Mouse (Mus musculus) urinary bladder, adult 18-20 months (tissue): Measurements from ENCODE around the gene Tmem28.

Experiments used
- DNase-seq, 2 experiments: peaks; one replicate each; pipeline ENCODE4 v3.0.0; 2022; ENCODE audit warnings: low spot score in 2 of 2, mixed read lengths in 2 of 2

The Tmem28 gene

DNA sequence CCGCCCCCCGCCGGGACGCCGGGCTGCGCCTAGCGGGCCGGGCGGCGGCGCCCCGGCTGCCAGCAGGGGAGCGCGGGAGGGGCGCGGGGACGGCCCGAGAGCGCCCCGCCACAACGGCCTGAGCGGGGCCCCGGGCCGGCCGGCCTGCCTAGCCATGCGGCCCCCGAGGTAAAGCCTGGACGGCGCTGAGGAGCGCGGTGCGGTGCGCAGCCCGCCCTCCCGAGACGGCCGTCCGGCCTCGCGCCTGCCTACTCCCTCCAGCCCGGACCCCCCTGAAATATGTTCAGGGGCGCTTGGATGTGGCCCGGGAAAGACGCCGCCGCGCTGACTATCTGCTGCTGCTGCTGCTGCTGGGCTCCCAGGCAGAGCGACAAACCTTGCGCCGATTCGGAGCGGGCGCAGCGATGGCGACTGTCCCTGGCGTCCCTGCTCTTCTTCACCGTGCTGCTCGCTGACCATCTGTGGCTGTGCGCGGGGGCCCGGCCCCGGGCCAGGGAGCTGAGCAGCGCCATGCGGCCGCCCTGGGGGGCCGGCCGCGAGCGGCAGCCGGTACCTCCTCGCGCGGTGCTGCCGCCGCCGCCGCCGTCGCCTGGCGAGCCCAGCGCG is at the start of gene Tmem28:
Gene Tmem28, plus strand, starts transcription at position 232 of the 606 bp plus-strand sequence.
- DNase-seq: peak in 1 of 2 experiments; percentile 0

GRCm38 (mm10) chrX:99780308-99780707 is 40.5 kb upstream of the Tmem28 start:
- no peak for DNase-seq

DNA sequence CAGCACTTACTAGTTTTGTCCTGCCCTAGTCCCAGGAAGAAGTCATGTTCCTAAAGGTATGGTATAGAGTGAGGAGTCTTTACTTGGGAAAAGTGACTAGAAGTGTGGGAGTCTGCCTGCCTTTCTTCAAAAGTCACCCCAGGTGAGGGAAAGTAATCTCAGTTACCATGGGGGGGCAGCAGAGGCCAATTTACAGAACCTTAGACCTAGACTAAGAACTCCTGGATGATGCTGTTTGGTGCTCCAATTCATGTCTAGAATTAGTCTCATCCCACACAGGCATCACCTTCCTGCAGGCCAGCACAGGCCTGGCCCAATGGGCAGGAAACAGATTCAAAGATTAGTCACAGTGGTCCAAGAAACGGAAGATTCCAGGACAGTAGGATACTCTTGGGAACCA is 12.4 kb upstream of the Tmem28 start:
- no peak for DNase-seq

DNA sequence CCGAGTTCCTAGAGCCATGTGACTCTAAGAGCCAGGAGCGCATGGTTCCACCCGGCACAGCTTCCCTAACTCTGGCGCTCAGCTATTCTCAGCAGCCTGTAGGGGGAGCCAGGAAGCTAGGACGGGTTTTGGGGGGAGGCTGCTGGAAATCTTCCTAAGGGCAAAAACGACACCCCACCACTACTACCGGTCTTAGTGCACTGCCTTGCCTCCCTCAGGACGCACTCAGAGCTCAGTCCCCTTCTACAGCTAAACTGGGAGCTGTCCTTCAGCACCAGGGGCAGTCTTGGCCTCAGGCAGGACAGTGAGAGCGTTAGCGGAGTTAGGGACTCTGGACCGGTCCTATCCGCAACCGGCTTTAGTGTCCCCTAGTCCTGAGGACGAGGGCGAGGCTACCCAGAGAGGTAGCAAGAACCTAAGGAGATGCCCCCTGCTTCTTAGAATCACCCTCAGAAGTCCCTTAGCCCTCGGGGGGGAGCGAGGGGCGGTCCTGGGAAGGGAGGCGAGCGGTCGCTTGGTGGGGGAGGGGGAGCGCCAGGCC is 1.4 kb upstream of the Tmem28 start:
- DNase-seq: peak; percentile 15 to 16

GRCm38 (mm10) chrX:99819936-99820789 is 658 bp upstream of the Tmem28 start:
- peak in 1 of 2 experiments; percentile 5 for DNase-seq

DNA sequence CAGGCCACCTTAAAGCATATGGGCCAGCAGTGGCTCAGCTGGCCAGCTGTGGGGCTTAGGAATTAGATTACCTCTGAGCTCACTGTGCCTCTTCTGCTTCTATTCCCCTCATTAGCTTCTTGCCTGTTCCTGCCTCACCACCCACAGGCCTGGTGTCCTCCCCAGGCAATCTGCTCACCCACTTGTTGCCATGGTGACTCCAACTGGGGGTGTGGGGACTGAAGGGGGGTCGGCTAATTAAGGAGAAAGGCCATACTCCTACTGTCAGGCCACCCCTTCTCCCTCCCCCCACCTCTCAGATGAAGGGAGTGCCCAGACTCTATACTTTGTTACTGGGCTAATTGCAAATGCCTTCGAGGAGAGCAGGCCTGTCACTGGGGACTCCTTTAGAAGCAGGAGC is 21.3 kb downstream of the Tmem28 start:
- no peak for DNase-seq

DNA sequence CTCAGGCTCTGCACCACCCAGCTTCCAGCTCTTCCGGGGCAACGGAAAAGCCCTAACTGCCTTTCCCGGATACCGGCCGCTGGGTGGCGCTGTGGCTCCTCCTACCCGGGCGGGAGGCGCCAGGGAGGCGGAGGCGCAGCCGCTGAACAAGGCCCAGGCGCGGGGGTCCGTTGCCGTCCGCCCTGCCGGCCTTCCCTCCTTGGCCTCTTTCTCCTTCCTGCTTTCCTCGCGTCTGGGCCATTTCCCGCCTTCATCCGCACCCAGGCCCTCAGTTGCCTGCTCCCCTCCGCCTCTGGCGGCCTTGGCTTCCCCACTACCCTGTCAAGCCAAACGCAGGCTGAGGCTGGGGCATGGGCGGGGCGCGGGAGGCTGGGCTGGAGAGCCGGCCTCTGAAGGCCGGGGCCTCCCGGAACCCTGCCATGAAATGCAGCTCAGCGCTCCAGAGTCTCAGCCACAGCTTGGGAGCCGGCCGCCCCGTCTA is 32.5 kb downstream of the Tmem28 start:
- peak; percentile 61 to 63 for DNase-seq

DNA sequence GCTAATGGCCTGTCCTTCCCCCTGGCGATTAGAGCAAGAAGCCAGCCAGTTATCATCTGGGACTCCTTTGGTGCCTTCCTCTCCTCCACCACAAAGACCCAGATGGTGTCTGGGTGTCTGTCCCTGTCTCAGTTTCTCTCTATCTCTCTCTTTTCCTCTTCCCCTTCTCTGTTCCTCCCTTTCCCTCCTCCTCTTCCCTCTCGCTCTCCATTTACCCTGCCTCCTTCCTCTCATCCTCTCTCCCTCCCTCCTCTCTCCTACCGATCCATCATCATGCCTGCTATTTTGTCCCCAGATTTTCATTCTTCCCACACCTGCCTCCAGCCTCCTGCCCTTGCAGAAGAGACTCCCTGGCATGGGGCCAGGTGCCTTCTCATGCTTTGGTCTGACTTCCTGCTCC is 33.0 kb downstream of the Tmem28 start:
- no peak for DNase-seq

DNA sequence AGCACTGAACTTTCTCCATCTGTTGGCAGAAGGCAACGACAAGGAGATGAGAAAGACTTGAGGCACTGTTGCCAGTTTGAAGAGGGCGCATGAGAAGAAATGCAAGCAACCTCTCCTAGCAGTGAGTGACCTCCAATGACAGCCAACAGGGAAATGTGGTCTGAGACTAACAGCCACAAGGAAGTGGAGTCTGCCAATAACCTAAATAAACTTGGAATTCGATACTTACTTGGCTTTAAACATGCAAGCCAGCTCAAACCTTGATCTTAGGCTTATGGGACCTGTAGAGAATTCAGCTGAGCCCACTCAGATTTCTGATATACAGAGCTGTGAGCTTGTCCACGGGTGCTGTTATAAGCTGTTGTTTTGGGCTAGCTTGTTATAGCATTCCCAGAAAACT is 51.4 kb downstream of the Tmem28 start:
- DNase-seq: no peak

- no peak for DNase-seq
Observed at GRCm38 (mm10) chrX:99872632-99873201, 51.9 kb downstream of the Tmem28 start.

DNA sequence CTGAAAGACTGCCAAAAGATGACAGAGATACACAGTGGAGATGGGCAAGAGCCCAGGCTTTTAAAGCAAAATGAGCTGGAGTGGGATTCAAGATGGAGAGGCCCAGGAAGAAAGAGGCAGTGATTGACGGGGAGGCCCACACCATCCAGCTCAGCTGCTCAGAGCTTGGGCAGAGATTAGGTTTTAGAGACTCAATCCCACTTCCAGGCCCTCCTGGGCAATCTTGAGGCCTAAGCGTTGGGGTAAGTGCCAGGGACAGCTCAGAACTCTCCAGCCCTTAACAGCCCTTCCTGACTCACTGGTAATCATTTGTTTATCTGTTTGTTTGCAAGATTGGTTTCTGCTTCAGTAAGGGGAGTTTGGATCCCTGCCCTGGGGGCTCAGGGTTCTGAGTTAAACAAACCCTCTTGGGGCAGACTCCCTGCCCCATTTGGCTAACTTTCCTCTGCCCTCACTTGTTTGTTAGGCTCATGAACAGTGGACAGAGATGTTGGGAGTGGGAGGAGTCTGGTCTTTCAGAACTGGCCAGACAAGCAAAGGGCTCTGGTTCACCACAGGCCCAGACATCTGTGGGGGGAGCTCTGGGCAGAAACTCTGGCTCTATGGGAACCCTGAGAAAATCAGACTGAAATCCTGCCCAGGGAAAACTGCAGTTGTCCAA is 52.6 kb downstream of the Tmem28 start:
- no peak for DNase-seq

- no peak for DNase-seq
Observed at GRCm38 (mm10) chrX:99873920-99874296, 53.1 kb downstream of the Tmem28 start.

GRCm38 (mm10) chrX:99876781-99877180 is 56.0 kb downstream of the Tmem28 start:
- no peak for DNase-seq

- DNase-seq: no peak
Observed at GRCm38 (mm10) chrX:99883396-99883795, 62.6 kb downstream of the Tmem28 start.
